ENCODE assay signal across 17 mouse cellular contexts in the genomic region with DNA sequence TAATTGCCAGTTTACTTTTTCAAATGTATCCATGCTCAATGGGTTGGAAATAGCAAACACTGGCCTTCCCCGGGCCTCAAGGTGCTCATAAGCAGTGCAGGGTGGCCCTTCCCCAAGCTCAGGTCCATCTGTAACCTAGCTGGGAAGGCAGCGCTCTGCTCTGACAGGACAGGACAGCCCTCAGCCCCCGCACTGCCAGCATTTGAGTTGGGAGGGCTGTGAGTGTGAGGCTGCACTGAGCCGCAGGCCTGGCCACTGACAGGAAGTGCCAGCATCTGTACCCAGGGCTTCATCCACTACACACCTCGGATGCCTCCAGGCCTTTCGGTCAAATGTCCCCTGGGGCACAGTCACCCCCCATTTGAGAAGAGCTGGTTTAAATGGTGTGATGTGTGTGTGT. TPM values are rescaled to one million over a fixed set of nuclear protein-coding genes. Genes with fewer than 3 reads are reported as not detected.
"Had no signal": no experiment of that assay in that cellular context is flagged by ENCODE, and none has a peak within 500 bp of the region (broad histone marks: within the 10 kb centered on the region; RNA-seq: fewer than 3 reads in every experiment).

No protein-coding gene starts in this region.

- H3K4me2 ChIP-seq: neural tube, embryonic 12.5 days; neural tube, embryonic 15.5 days; stomach, embryonic 15.5 days had no signal

- H3K4me3 ChIP-seq: neural tube, embryonic 12.5 days; neural tube, embryonic 15.5 days; stomach, embryonic 15.5 days had no signal

- H3K9ac ChIP-seq: neural tube, embryonic 12.5 days; neural tube, embryonic 15.5 days; stomach, embryonic 15.5 days had no signal

- H3K9me3 ChIP-seq: neural tube, embryonic 12.5 days; neural tube, embryonic 15.5 days; stomach, embryonic 15.5 days had no signal

- H3K36me3 ChIP-seq: neural tube, embryonic 12.5 days; neural tube, embryonic 15.5 days; stomach, embryonic 15.5 days had no signal

- H3K4me1 ChIP-seq: stomach, embryonic 15.5 days had no signal

- H3K27me3 ChIP-seq: neural tube, embryonic 12.5 days; neural tube, embryonic 15.5 days; stomach, embryonic 15.5 days had no signal

- H3K27ac ChIP-seq: neural tube, embryonic 12.5 days; neural tube, embryonic 15.5 days; stomach, embryonic 15.5 days; stomach, postnatal 0 days had no signal

- DNase-seq: retina, postnatal 1 day; right cerebral cortex, adult 18-20 months; right cerebral cortex, postnatal 14 days; right cerebral cortex, postnatal 25 days; right cerebral cortex, postnatal 4 days; spleen, adult 18-20 months; thymus, adult 18-20 months; thymus, adult 2 months; thymus, postnatal 14 days; thymus, postnatal 25 days; thymus, postnatal 36 days; thymus, postnatal 4 days had no signal

RNA-seq across cellular contexts. Expression of gene Grip2, which starts 11.1 kb away (rescaled TPM):
- total RNA-seq: neutrophil, adult 5-6 weeks had no signal
